8 mouse cellular contexts compared by ENCODE assay signal in genomic region chr13:111724811-111725164, GRCm38 (mm10). TPM values are rescaled to one million over a fixed set of nuclear protein-coding genes. Genes with fewer than 3 reads are reported as not detected.
A peak's percentile ranks its signal among the peaks of the same experiment; 100 is the strongest.
DNase-seq lines count a peak whose midpoint lies in the region; ATAC-seq and TF ChIP-seq lines count a peak whose summit lies in the region.

No protein-coding gene starts in this region.

- H3K4me2 ChIP-seq in heart, embryonic 14.5 days (ENCODE audit: low read length) = peak overlapping the region; percentile 86
- peak overlapping the region; percentile 78 for H3K4me2 ChIP-seq in hindbrain, embryonic 11.5 days (replicated peaks; ENCODE audit: low read depth, low read length)

- H3K4me3 ChIP-seq in heart, embryonic 14.5 days (ENCODE audit: control insufficient read depth in 1 of 2, insufficient read depth in 1 of 2, low read depth in 1 of 2, low read length in 2 of 2) = peak overlapping the region; percentile 62 to 64
- H3K4me3 ChIP-seq in G1E (ENCODE audit: low read depth, low read length) = peak overlapping the region; percentile 73
- peak overlapping the region; percentile 64 for H3K4me3 ChIP-seq in hindbrain, embryonic 11.5 days (ENCODE audit: low read depth, low read length)
- H3K4me3 ChIP-seq in midbrain, embryonic 10.5 days = peak overlapping the region; percentile 73

- WGBS in heart, embryonic 14.5 days = under 1% methylated on average over 18 of the region's 18 CpGs
- WGBS in hindbrain, embryonic 11.5 days = under 1% methylated on average over 18 of the region's 18 CpGs
- WGBS in midbrain, embryonic 10.5 days = under 1% methylated on average over 18 of the region's 18 CpGs

- no peak for TF ChIP-seq CTCF in G1E (IDR thresholded peaks at IDR 0.05; ENCODE audit: low read depth, low read length)

- H3K4me1 ChIP-seq in heart, embryonic 14.5 days (ENCODE audit: control insufficient read depth in 2 of 2, insufficient read depth in 2 of 2, low read length in 2 of 2) = peaks cover 0 to 4% of the 10 kb centered on the region in 2 experiments; a peak in 1 of 4 replicates
- peaks cover 19% of the 10 kb centered on the region for H3K4me1 ChIP-seq in G1E (ENCODE audit: insufficient read depth, low read depth, low read length)
- H3K4me1 ChIP-seq in hindbrain, embryonic 11.5 days (replicated peaks; ENCODE audit: control insufficient read depth, insufficient read depth, low read length) = 0 out of 2 replicates have a peak, but pooled peaks cover 2% of the 10 kb centered on the region
- peaks cover 11% of the 10 kb centered on the region for H3K4me1 ChIP-seq in midbrain, embryonic 10.5 days

- H3K27me3 ChIP-seq in heart, embryonic 14.5 days (ENCODE audit: control insufficient read depth, insufficient read depth, low read length) = no peaks in the 10 kb centered on the region
- no peaks in the 10 kb centered on the region for H3K27me3 ChIP-seq in G1E (ENCODE audit: insufficient read depth, low read length)
- H3K27me3 ChIP-seq in hindbrain, embryonic 11.5 days (ENCODE audit: control insufficient read depth, insufficient read depth, low read length) = no peaks in the 10 kb centered on the region
- H3K27me3 ChIP-seq in midbrain, embryonic 10.5 days (ENCODE audit: low read depth, poor library complexity, severe bottlenecking) = no peaks in the 10 kb centered on the region

- DNase-seq in heart, adult 18-20 months = no peak
- DNase-seq in G1E (ENCODE audit: low spot score) = no peak
- DNase-seq in hindbrain, embryonic 11.5 days (ENCODE audit: low spot score) = no peak
- no peak for DNase-seq in midbrain, embryonic 10.5 days (ENCODE audit: low spot score)
- no peak for DNase-seq in right cerebral cortex, postnatal 4 days
- DNase-seq in kidney, adult 8-10 months = no peak
- DNase-seq in lung, postnatal 10 days = no peak

- no peak for ATAC-seq in heart, embryonic 14.5 days (ENCODE audit: insufficient number of reproducible peaks, insufficient read depth, low FRiP score, low read depth)
- ATAC-seq in G1E (ENCODE audit: extremely low read depth, insufficient number of reproducible peaks, low FRiP score, poor library complexity, severe bottlenecking) = no peak; the same call in 1 of the 2 replicates
- no peak for ATAC-seq in hindbrain, embryonic 11.5 days (ENCODE audit: low FRiP score)

- no peaks in the 10 kb centered on the region for H3K36me3 ChIP-seq in heart, embryonic 14.5 days (ENCODE audit: control insufficient read depth, insufficient read depth, low read length)
- peaks cover 7% of the 10 kb centered on the region for H3K36me3 ChIP-seq in G1E (replicated peaks)
- no peaks in the 10 kb centered on the region for H3K36me3 ChIP-seq in hindbrain, embryonic 11.5 days (ENCODE audit: control insufficient read depth, insufficient read depth, low read length)
- H3K36me3 ChIP-seq in midbrain, embryonic 10.5 days = peaks cover 5% of the 10 kb centered on the region

- peaks cover 11% of the 10 kb centered on the region for H3K9me3 ChIP-seq in heart, embryonic 14.5 days (ENCODE audit: control insufficient read depth, low read length)
- peaks cover 10% of the 10 kb centered on the region for H3K9me3 ChIP-seq in G1E (replicated peaks)
- H3K9me3 ChIP-seq in hindbrain, embryonic 11.5 days (ENCODE audit: control insufficient read depth, low read length) = no peaks in the 10 kb centered on the region
- H3K9me3 ChIP-seq in midbrain, embryonic 10.5 days (replicated peaks) = peaks cover 13% of the 10 kb centered on the region

- H3K27ac ChIP-seq in heart, embryonic 14.5 days (replicated peaks in 1 of 2; ENCODE audit: control insufficient read depth in 1 of 2, insufficient read depth in 1 of 2, low read depth in 2 of 2, low read length in 2 of 2) = peak overlapping the region; percentile 62 to 63
- no peak overlapping the region for H3K27ac ChIP-seq in hindbrain, embryonic 11.5 days (ENCODE audit: low read depth, low read length)
- peak overlapping the region; percentile 82 for H3K27ac ChIP-seq in midbrain, embryonic 10.5 days (replicated peaks)

- peak overlapping the region; percentile 67 for H3K9ac ChIP-seq in heart, embryonic 14.5 days (ENCODE audit: low read length)
- H3K9ac ChIP-seq in hindbrain, embryonic 11.5 days (ENCODE audit: low read depth, low read length) = peak overlapping the region; percentile 31; the same call in 1 of the 2 replicates

RNA-seq across cellular contexts. Expression of gene Mier3, which starts 44.0 kb away (rescaled TPM):
- polyA plus RNA-seq in heart, embryonic 14.5 days (2014; fragmentation: Nextera tagmentation; extraction: Ambion mirVana) = 16.8 and 18.0 TPM in 2 replicates
- total RNA-seq in heart, adult 18-20 months (2021) = 10 to 100 TPM; 13.8 to 15.1 TPM
- 65.3 and 89.2 TPM in 2 replicates for total RNA-seq in G1E (2014; fragmentation: Nextera tagmentation)
- 59.3 and 68.6 TPM in 2 replicates for total RNA-seq in G1E (2017)
- polyA plus RNA-seq in G1E (2012) = 0.96 and 1.6 TPM in 2 replicates
- 26.4 and 31.6 TPM in 2 replicates for polyA plus RNA-seq in hindbrain, embryonic 11.5 days (2014; fragmentation: Nextera tagmentation; extraction: Ambion mirVana)
- polyA plus RNA-seq in midbrain, embryonic 10.5 days (2016; fragmentation: Nextera tagmentation; extraction: Ambion mirVana) = 18.2 and 20.2 TPM in 2 replicates
